Mouse (Mus musculus): ENCODE data around the gene Trpm8. TPM values are rescaled to one million over a fixed set of nuclear protein-coding genes. Genes with fewer than 3 reads are reported as not detected.

Trpm8 gene
- polyA plus RNA-seq, 1 experiment from 2014 or later, result not detected

DNA sequence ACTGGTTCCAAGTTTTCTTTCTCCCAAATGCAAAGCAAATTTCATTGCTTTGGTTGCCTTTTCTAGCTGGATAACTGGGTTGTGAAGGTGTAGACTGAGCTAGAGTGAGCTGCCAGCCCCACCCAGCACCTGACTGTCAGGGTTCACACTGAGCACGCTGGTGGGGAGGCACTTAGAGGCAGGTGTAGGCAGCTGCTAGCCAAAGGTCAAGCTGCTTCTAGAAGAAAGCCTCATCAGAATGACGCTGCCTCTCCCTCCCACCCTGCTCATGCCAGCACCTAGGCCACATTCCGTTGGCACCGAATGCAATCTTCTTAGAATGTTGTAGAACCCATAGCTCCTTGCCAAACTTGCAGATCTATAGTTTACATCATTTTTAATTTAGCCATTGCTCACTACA is 130.9 kb downstream of the Trpm8 start:
- H3K9me3 ChIP-seq, result no peaks in the 10 kb centered on the region
- no peaks in the 10 kb centered on the region for H3K36me3 ChIP-seq
- no peak for ATAC-seq (ENCODE audit: insufficient number of reproducible peaks, insufficient read depth, low FRiP score, low TSS enrichment)
- 87% methylated on average over 4 of the region's 4 CpGs for WGBS
- no peak overlapping the region for H3K9ac ChIP-seq
- no peak overlapping the region for H3K4me3 ChIP-seq
- H3K4me1 ChIP-seq, result no peaks in the 10 kb centered on the region
- no peak overlapping the region for H3K4me2 ChIP-seq (replicated peaks)
- H3K27ac ChIP-seq, result no peak overlapping the region
- no peaks in the 10 kb centered on the region for H3K27me3 ChIP-seq

DNA sequence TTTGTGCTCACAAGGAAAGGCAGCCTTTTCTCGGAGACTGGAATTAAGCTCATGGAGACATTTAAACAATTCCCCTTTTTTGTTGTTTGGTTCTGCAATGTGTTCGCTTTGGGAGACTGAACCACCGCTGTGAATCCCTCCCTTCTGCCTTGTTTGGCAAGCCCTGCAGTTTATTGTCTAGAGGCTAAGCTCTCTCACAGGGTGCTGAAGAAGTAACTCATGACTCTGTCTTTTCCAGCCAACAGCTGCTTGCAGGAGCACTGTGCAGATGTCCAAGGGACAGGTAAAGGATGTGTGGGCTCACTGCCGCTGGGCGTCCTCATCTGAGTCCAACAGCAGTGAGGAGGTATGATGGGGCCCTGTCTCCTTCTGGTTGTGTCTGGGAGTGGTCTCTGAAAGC is 134.6 kb downstream of the Trpm8 start:
- H3K27me3 ChIP-seq, result no peaks in the 10 kb centered on the region
- no peaks in the 10 kb centered on the region for H3K4me1 ChIP-seq
- no peak for ATAC-seq (ENCODE audit: insufficient number of reproducible peaks, insufficient read depth, low FRiP score, low TSS enrichment)
- H3K4me3 ChIP-seq, result no peak overlapping the region
- no peak overlapping the region for H3K27ac ChIP-seq
- no peaks in the 10 kb centered on the region for H3K9me3 ChIP-seq
- no peak overlapping the region for H3K9ac ChIP-seq
- H3K4me2 ChIP-seq (replicated peaks), result no peak overlapping the region
- no peaks in the 10 kb centered on the region for H3K36me3 ChIP-seq
- WGBS, result 69% methylated on average over 5 of the region's 5 CpGs

DNA sequence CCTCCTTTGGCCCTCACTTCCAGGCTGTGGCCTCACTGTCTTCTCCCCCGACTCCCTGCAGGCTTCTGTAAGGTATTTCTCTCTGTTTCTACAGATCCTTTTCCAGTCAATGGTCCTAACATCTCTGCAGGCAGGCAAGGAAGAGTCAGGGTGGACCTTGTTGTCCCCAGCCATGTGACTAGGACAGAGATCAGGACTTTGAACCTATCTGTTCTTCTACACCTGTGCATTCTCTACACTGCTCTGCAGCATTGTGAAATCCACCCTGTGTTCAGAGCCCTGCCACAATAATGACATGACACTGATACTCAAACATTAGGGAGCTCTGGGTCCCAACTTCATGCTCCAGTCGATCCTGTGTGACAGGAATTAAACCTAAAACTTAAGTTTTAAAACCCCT is 141.5 kb downstream of the Trpm8 start:
- no peaks in the 10 kb centered on the region for H3K4me1 ChIP-seq
- 74% methylated on average over 2 of the region's 2 CpGs for WGBS
- no peak overlapping the region for H3K9ac ChIP-seq
- no peaks in the 10 kb centered on the region for H3K36me3 ChIP-seq
- no peaks in the 10 kb centered on the region for H3K27me3 ChIP-seq
- H3K9me3 ChIP-seq, result no peaks in the 10 kb centered on the region
- H3K4me3 ChIP-seq, result no peak overlapping the region
- no peak overlapping the region for H3K4me2 ChIP-seq (replicated peaks)
- no peak for ATAC-seq (ENCODE audit: insufficient number of reproducible peaks, insufficient read depth, low FRiP score, low TSS enrichment)
- no peak overlapping the region for H3K27ac ChIP-seq

DNA sequence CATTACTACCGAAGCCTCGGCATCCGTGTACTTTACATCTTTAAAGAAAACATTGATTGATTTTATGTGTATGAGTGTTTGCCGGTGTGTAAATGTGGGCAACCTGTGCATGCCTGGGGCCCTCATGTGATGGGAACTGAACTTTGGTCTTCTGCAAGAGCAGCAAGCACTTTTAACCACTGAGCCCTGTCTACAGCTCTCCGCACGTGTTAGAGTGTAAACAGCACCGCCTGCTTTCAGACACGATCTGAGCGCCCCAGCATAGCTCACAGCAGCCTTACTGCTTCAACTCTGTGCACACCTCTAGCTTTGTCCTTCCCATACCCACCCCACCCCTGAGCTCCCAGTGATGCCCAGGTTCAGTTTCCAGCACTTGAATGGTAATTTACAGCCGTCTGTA is 144.6 kb downstream of the Trpm8 start:
- Histone ChIP-seq H3K4me3 (no peak overlapping the region), H3K4me1 (no peaks in the 10 kb centered on the region), H3K27ac (no peak overlapping the region), H3K9me3 (no peaks in the 10 kb centered on the region), H3K36me3 (no peaks in the 10 kb centered on the region), H3K27me3 (no peaks in the 10 kb centered on the region), H3K4me2 (replicated peaks) (no peak overlapping the region), H3K9ac (no peak overlapping the region)
- WGBS, result 82% methylated on average over 10 of the region's 10 CpGs
- ATAC-seq (ENCODE audit: insufficient number of reproducible peaks, insufficient read depth, low FRiP score, low TSS enrichment), result no peak

DNA sequence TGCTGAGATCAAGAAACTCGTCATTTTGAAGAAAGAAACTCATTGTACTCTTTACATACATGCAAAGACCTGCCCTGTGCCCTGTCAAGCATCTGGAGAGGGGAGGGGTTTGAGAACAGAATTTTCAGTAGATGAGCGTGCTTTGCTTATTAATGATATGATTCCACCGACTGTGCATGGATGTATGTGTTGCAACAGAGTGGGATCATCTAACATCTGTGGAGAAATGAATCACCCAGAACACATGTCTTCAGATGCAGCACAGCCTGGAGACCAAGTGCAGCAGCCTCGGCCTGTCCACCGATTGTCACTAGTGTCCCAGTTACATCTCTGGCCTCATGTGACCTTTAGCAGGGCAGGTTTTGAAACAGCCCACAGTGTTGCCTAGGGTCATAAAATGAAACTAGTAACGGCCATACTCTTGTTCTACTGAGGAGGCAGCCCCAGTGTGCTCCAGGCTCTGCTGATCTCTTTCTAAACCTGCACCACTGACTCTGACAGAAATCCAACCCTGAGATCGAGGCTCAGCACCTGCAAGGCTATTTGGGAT is 145.5 kb downstream of the Trpm8 start:
- no peak for ATAC-seq (ENCODE audit: insufficient number of reproducible peaks, insufficient read depth, low FRiP score, low TSS enrichment)
- WGBS, result 69% methylated on average over 7 of the region's 7 CpGs

DNA sequence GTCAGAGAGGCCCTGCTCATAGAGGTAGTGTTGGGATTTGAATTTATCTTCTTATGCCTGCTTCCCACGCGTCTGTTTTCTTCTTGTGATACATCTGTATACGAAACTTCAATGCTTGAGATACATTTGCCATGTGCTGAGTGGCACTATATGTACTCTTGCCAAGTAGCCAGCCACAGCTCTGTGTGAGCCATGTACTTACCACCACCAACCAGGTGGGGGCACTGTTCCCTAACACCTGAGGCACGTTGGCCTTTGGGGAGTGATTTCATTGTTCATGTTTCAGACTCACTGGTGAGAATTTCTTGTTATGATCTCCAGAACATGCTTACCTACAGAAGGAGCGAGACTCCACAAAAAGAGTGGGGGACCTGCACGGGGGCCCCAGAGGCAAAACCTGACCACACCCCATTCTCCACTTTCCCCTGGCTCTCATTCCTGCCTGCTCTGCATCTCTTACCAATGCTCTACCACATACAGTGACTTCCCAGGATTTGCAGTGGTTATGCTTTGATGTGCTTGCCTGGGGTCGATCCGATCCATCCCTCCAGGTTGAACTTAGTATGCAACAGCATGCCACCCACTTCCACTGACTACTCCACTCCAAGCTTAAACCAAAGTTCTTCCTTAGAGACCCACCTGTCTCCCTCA is 147.3 kb downstream of the Trpm8 start:
- H3K27me3 ChIP-seq, result no peaks in the 10 kb centered on the region
- 21% methylated on average over 8 of the region's 8 CpGs for WGBS
- H3K4me2 ChIP-seq (replicated peaks), result no peak overlapping the region
- no peak overlapping the region for H3K9ac ChIP-seq
- peak; percentile 72; the same call in 1 of the 2 replicates for ATAC-seq (ENCODE audit: insufficient number of reproducible peaks, insufficient read depth, low FRiP score, low TSS enrichment)
- H3K9me3 ChIP-seq, result no peaks in the 10 kb centered on the region
- no peak overlapping the region for H3K4me3 ChIP-seq
- H3K27ac ChIP-seq, result no peak overlapping the region
- no peaks in the 10 kb centered on the region for H3K4me1 ChIP-seq
- no peaks in the 10 kb centered on the region for H3K36me3 ChIP-seq

More for the DNA sequence above, 145.5 kb downstream of the Trpm8 start:
- no peak overlapping the region for H3K4me2 ChIP-seq (replicated peaks)
- no peaks in the 10 kb centered on the region for H3K4me1 ChIP-seq
- no peaks in the 10 kb centered on the region for H3K9me3 ChIP-seq
- H3K36me3 ChIP-seq, result no peaks in the 10 kb centered on the region
- no peaks in the 10 kb centered on the region for H3K27me3 ChIP-seq
- H3K4me3 ChIP-seq, result no peak overlapping the region
- no peak overlapping the region for H3K27ac ChIP-seq
- H3K9ac ChIP-seq, result no peak overlapping the region

DNA sequence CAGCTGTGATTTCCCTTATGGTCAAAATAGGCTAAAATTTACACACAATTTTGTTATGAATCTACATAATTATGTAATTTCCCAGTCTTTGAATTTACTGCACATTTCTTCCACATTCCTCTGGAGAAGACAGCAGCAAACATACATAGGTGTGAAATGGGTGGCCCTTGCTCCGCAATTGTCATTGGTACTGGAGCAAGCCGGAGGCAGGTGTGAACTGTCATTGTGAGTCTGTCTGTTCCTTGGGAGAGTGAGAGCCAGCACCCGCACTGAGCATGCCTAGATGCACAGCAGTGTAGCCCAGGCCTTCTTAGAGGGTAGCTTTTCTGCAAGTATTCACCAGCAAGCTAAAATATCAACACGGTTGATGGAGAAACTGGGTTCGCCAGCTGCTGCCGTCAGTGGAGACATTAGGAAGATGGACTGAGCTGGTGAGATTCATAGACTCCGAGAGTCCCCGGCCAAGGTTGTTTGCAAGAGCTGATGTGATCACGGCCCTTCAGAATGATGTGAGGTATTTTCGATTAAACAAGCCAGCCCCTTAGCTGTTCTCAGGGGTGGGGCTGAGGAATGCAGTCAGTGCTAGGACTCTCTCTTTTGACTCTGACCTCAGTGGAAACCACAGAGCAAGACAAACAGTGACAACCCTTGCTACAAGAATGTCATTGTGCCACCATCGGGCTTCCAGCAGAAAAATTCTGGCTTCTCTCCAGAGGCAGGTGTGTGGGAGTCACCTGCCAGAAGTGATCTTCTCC is 150.7 kb downstream of the Trpm8 start:
- Histone ChIP-seq H3K9ac (no peak overlapping the region), H3K4me3 (no peak overlapping the region), H3K4me2 (replicated peaks) (no peak overlapping the region), H3K9me3 (no peaks in the 10 kb centered on the region), H3K27me3 (no peaks in the 10 kb centered on the region), H3K27ac (no peak overlapping the region), H3K36me3 (no peaks in the 10 kb centered on the region), H3K4me1 (no peaks in the 10 kb centered on the region)
- no peak for ATAC-seq (ENCODE audit: insufficient number of reproducible peaks, insufficient read depth, low FRiP score, low TSS enrichment)
- WGBS, result 77% methylated on average over 11 of the region's 11 CpGs

DNA sequence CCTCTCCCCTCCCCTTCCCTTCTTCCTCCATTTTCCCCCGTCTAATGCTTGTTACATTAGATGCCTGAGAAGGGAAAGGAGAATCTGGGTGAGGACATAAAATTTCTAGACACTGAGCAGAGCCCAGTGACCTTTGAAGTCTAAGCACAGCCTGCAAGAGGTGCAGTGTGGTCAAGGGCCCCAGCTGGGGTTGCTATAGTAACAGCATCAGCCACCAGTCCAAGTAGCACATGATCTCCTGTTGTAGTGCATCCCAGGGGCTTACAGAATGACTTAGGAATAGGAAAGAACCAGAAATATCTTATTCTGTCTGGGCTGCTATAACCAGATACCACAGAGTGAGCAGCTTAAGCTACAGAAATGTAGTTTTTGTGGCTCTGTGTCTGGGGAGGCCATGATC is 152.0 kb downstream of the Trpm8 start:
- H3K9me3 ChIP-seq, result no peaks in the 10 kb centered on the region
- no peak for ATAC-seq (ENCODE audit: insufficient number of reproducible peaks, insufficient read depth, low FRiP score, low TSS enrichment)
- H3K9ac ChIP-seq, result no peak overlapping the region
- H3K4me1 ChIP-seq, result no peaks in the 10 kb centered on the region
- no peak overlapping the region for H3K4me3 ChIP-seq
- H3K27me3 ChIP-seq, result no peaks in the 10 kb centered on the region
- no peak overlapping the region for H3K4me2 ChIP-seq (replicated peaks)
- 14% methylated on average over 1 of the region's 1 CpGs for WGBS
- no peaks in the 10 kb centered on the region for H3K36me3 ChIP-seq
- no peak overlapping the region for H3K27ac ChIP-seq

DNA sequence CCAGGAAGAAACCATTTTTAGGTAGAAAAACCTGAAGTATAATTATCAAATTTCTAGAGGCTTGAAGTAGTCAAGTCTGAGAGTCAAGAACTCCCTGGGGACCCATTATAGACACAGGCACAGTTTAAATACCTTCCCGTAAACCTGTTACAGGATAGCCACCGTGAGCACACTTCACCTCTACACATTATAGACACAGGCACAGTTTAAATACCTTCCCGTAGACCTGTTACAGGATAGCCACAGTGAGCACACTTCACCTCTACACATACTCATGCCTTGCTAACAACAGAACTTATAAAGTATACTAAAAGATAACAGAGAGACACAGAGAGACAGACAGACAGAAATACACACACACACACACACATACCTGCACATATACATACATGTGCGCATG is 153.8 kb downstream of the Trpm8 start:
- Histone ChIP-seq H3K4me3 (no peak overlapping the region), H3K4me2 (replicated peaks) (no peak overlapping the region), H3K27me3 (no peaks in the 10 kb centered on the region), H3K27ac (no peak overlapping the region), H3K4me1 (no peaks in the 10 kb centered on the region), H3K9me3 (no peaks in the 10 kb centered on the region), H3K36me3 (no peaks in the 10 kb centered on the region), H3K9ac (no peak overlapping the region)
- 64% methylated on average over 4 of the region's 4 CpGs for WGBS
- no peak for ATAC-seq (ENCODE audit: insufficient number of reproducible peaks, insufficient read depth, low FRiP score, low TSS enrichment)

DNA sequence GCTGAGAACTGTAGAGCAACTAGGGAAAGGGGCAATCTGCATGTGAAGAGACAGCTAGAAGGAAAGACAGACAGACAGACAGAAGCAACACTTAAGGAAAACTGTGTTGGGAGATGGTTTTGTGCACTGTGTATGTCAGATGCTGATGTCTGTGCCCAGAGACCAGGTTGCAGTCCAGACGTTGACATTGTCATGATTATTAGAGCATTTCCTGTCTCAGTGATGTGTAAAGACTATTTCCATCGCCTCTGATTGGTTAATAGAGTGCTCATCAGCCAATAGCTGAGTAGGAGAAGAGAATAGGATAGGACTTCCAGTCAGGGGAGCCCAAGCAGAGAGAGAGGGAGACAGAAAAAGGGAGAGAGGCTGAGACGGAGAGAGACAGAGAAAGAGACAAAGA is 155.1 kb downstream of the Trpm8 start:
- no peak overlapping the region for H3K9ac ChIP-seq
- H3K36me3 ChIP-seq, result no peaks in the 10 kb centered on the region
- 42% methylated on average over 3 of the region's 3 CpGs for WGBS
- H3K4me1 ChIP-seq, result no peaks in the 10 kb centered on the region
- no peak overlapping the region for H3K4me3 ChIP-seq
- H3K4me2 ChIP-seq (replicated peaks), result no peak overlapping the region
- no peak overlapping the region for H3K27ac ChIP-seq
- no peaks in the 10 kb centered on the region for H3K27me3 ChIP-seq
- no peaks in the 10 kb centered on the region for H3K9me3 ChIP-seq
- ATAC-seq (ENCODE audit: insufficient number of reproducible peaks, insufficient read depth, low FRiP score, low TSS enrichment), result no peak

DNA sequence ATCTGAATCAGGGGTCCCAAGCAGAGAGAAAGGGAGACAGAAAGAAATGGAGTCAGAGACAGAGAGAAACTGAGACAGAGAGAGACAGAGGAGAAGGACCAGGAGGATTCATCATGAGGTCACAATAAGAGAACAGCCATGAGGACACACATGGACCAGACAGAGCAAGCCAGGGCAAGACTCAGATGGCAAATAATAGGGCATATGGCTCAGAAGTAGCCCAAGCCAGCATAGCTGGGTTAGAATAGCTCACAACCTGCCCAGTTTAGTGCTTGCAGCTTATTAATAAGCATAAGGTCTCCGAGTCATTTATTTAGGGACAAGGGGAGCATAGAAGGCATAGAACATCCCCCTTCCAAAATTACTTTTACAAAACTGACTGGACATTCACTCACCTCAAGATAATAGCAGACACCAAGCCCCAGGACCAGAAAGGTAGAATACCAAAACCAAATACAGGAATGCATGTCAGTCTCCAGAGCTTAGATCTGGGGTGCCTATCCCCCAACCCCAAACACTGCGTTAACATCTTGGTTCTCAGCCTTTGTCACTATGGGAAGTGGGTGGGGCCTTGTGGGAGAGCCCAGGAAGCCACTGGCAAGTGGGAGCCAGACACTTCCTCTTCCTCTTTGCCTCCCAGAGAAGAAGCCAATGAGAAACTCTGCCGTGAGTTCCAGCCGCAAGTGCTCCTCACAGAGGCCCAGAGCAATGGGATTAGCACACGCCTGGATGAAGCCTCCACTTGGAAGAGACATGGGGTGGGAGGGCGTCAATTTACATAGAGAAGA is 155.8 kb downstream of the Trpm8 start:
- Histone ChIP-seq H3K9me3 (no peaks in the 10 kb centered on the region), H3K27me3 (no peaks in the 10 kb centered on the region), H3K4me3 (no peak overlapping the region), H3K4me1 (no peaks in the 10 kb centered on the region), H3K4me2 (replicated peaks) (no peak overlapping the region), H3K27ac (no peak overlapping the region), H3K36me3 (no peaks in the 10 kb centered on the region), H3K9ac (no peak overlapping the region)
- no peak for ATAC-seq (ENCODE audit: insufficient number of reproducible peaks, insufficient read depth, low FRiP score, low TSS enrichment)
- WGBS, result 76% methylated on average over 6 of the region's 6 CpGs

DNA sequence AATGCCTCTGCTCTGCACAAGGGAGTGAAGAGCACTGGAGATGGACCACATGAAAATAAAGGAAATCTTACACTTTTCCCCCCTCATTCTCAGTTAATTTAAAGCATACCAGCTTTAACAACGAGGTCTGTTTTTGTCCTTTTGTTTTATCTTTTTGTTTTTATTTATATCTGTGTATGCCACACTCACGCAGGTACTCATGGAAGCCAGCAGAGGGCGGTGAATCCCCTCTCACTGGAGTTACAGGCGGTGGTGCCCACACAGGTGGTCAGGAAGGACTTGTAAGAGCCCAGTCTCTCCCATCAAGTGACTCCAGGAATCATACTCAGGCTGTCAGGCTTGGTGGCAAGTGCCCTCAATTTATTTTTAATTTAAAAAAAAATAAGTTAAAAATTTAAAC is 156.6 kb downstream of the Trpm8 start:
- Histone ChIP-seq H3K4me3 (no peak overlapping the region), H3K9me3 (no peaks in the 10 kb centered on the region), H3K36me3 (no peaks in the 10 kb centered on the region), H3K27ac (no peak overlapping the region), H3K27me3 (no peaks in the 10 kb centered on the region), H3K4me1 (no peaks in the 10 kb centered on the region), H3K4me2 (replicated peaks) (no peak overlapping the region), H3K9ac (no peak overlapping the region)
- 70% methylated on average over 4 of the region's 4 CpGs for WGBS
- ATAC-seq (ENCODE audit: insufficient number of reproducible peaks, insufficient read depth, low FRiP score, low TSS enrichment), result no peak

Data from embryonic facial prominence, embryonic 12.5 days (tissue).